Mouse (Mus musculus): ENCODE data around the gene Il7r. TPM values are rescaled to one million over a fixed set of nuclear protein-coding genes. Genes with fewer than 3 reads are reported as not detected.

The Il7r gene
- polyA plus RNA-seq, 1 experiment from 2014 or later, result not detected

DNA sequence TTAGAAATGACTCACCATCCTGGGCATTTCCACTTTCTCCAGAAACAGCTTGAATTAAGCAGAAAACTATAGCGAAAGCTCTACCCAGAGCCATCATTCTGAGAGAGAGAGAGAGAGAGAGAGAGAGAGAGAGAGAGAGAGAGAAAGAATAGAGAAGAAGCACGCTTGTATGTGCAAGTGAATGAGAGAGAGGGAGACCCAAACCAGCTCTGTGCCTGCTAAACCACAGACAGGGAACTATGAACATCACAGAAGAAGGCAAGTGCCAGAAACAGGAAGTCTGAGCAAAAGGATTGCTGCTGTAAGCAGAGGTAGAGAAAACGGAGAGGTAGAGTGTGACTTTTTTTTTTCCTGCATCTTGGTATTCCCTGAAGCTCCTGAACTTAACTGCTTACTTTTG is 330 bp downstream of the Il7r start:
- H3K4me3 ChIP-seq, result no peak overlapping the region
- no peak overlapping the region for H3K4me2 ChIP-seq
- H3K4me1 ChIP-seq, result no peaks in the 10 kb centered on the region
- 91% methylated on average over 3 of the region's 3 CpGs for WGBS
- no peaks in the 10 kb centered on the region for H3K27me3 ChIP-seq
- H3K27ac ChIP-seq, result no peak overlapping the region
- H3K36me3 ChIP-seq (ENCODE audit: poor library complexity, severe bottlenecking), result no peaks in the 10 kb centered on the region
- H3K9ac ChIP-seq, result no peak overlapping the region
- no peak for ATAC-seq
- H3K9me3 ChIP-seq (replicated peaks), result no peaks in the 10 kb centered on the region

DNA sequence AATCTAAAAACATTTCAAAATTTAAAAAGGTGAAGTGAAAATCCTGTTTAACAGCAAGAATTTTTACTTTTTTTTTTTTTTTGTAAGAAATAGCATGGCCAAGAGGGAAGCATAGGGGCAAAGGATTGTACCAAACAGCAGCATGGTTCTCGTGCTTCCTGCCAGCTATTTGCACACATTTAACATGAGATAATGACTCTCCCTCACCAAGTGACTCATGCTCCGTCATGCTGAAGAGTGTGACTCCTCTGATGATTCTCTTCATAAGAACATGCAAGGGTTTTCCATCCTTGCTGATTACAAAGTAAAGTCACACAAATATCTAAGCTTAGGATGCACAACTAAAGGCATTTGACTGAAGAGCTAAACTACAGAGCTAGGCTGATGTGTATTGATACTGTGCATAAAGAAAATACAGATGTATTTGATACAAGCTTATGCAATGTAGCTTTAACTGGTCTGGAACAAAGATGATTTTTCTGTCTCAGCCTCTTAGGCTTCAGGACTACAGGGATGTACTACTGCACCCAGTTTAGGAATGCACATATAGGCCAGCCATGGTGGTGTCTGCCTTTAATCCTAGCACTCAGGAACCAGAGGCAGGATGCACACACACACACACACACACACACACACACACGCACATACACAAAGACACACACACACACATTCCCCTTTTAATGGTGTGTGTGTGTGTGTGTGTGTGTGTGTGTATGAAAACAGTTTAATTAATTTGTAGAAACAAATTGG is 1.6 kb downstream of the Il7r start:
- WGBS, result 81% methylated on average over 3 of the region's 3 CpGs
- no peaks in the 10 kb centered on the region for H3K4me1 ChIP-seq
- H3K4me2 ChIP-seq, result no peak overlapping the region
- no peak overlapping the region; the same call in 1 of the 2 replicates for H3K27ac ChIP-seq
- H3K27me3 ChIP-seq, result no peaks in the 10 kb centered on the region
- H3K4me3 ChIP-seq, result no peak overlapping the region
- ATAC-seq, result no peak
- no peak overlapping the region for H3K9ac ChIP-seq
- H3K9me3 ChIP-seq (replicated peaks), result no peaks in the 10 kb centered on the region
- no peaks in the 10 kb centered on the region for H3K36me3 ChIP-seq (ENCODE audit: poor library complexity, severe bottlenecking)

DNA sequence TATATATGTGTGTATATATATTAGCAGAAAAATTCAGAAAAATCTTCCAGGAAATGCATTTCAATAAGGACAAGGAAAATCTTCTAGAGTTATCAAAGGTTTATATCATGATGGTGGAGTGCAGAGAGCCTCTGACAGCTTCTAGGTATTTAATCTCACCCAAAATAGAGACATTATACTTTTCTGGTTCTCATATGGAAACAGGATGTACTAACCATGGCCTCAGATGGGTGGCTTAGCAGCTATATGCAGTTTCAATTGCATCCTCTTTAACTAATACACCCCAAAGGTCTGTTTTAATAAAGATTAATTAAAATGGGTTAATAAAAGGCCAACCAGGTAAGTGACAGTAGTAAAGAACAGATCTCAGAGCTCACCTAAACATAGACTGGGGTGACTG is 3.6 kb downstream of the Il7r start:
- no peak overlapping the region for H3K4me3 ChIP-seq
- H3K9ac ChIP-seq, result no peak overlapping the region
- no peak overlapping the region for H3K27ac ChIP-seq
- no peaks in the 10 kb centered on the region for H3K4me1 ChIP-seq
- H3K9me3 ChIP-seq (replicated peaks), result no peaks in the 10 kb centered on the region
- no peaks in the 10 kb centered on the region for H3K27me3 ChIP-seq
- H3K4me2 ChIP-seq, result no peak overlapping the region
- ATAC-seq, result no peak
- no peaks in the 10 kb centered on the region for H3K36me3 ChIP-seq (ENCODE audit: poor library complexity, severe bottlenecking)

DNA sequence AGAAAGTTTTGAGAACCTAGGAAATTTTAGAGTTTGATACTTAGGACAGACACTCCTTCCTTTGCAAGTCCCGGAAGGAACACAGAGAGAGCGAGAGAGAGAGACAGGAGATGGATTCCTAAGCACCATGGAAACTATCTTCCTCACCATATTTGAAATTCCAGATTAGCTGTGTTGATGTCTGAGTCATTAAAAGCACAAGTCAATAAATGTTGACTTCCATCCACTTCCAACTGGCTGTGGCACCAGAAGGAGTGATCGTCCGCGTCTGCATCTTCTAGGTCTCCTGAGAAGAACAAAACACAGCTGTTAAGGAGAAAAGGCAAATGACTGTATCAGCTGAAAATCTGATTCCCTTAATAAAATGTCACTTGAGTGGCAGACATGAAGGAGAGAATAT is 5.1 kb downstream of the Il7r start:
- no peaks in the 10 kb centered on the region for H3K27me3 ChIP-seq
- no peak overlapping the region for H3K27ac ChIP-seq
- no peaks in the 10 kb centered on the region for H3K9me3 ChIP-seq (replicated peaks)
- no peak overlapping the region for H3K9ac ChIP-seq
- no peak for ATAC-seq
- no peaks in the 10 kb centered on the region for H3K4me1 ChIP-seq
- no peak overlapping the region for H3K4me3 ChIP-seq
- 94% methylated on average over 5 of the region's 5 CpGs for WGBS
- no peaks in the 10 kb centered on the region for H3K36me3 ChIP-seq (ENCODE audit: poor library complexity, severe bottlenecking)
- H3K4me2 ChIP-seq, result no peak overlapping the region

DNA sequence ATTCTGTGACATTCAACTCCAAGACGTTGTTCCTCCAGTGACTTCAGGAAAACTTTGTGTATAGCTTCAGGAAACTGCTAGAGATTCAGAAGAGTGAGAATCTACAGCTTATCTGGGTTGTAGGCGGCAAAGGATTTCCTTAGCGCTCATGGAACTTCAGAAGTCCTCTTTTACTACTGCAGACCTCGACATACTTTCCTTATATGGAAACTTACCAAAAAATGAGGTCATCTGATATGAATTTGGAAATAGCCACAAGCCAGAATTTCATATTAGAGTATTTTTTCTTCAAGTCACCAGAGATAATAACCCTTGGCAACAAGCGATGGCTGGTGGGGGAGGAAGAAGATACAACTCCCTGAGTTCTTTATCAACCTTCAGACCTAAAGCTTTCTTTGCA is 6.0 kb downstream of the Il7r start:
- ATAC-seq, result no peak
- Histone ChIP-seq H3K27ac (no peak overlapping the region), H3K27me3 (no peaks in the 10 kb centered on the region), H3K4me3 (no peak overlapping the region), H3K9ac (no peak overlapping the region), H3K36me3 (ENCODE audit: poor library complexity, severe bottlenecking) (no peaks in the 10 kb centered on the region), H3K4me1 (no peaks in the 10 kb centered on the region), H3K4me2 (no peak overlapping the region), H3K9me3 (replicated peaks) (no peaks in the 10 kb centered on the region)
- 90% methylated on average over 5 of the region's 5 CpGs for WGBS

DNA sequence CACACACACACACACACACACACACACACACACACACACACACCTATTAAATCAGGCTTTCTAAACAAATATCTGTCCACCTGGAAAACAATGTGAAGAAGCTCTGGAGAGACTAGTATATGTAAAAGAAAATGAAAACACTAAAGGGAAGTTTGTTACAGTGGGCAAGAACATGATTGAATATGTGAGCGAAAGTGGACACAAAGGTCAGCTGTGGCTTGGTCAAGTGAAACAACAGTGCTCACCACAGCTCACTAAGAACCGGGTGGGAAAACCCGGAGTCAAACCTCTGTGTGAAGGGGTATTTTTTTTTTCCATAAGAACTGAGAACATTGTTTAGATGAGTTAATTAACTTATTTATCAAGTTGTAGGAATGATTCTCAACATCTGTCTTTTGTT is 6.9 kb downstream of the Il7r start:
- no peaks in the 10 kb centered on the region for H3K4me1 ChIP-seq
- no peaks in the 10 kb centered on the region for H3K36me3 ChIP-seq (ENCODE audit: poor library complexity, severe bottlenecking)
- ATAC-seq, result no peak
- 93% methylated on average over 3 of the region's 3 CpGs for WGBS
- no peaks in the 10 kb centered on the region for H3K27me3 ChIP-seq
- H3K9me3 ChIP-seq (replicated peaks), result no peaks in the 10 kb centered on the region
- H3K4me2 ChIP-seq, result no peak overlapping the region
- H3K27ac ChIP-seq, result no peak overlapping the region
- no peak overlapping the region for H3K4me3 ChIP-seq
- no peak overlapping the region for H3K9ac ChIP-seq

DNA sequence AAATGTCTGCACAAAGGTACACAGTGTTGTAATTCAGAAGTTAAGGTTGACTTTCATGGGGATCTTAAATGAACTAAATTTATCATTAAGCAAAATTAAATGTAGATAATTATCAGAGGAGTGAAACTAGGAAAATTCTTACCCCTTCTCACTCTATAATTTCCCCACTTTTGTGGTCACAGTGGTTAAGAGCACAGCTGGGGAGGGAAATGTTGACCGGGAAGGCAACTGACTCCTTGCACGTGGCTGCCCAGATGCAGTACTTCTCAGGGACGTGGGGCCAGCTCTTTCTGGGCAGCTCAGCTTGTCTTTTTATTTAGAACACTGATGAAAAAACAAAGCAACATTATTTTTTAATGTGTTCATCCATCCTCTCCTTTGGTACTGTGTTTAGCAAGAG is 37.9 kb downstream of the Il7r start:
- no peak for ATAC-seq
- no peaks in the 10 kb centered on the region for H3K4me1 ChIP-seq
- no peak overlapping the region for H3K4me2 ChIP-seq
- no peak overlapping the region for H3K27ac ChIP-seq
- H3K9ac ChIP-seq, result no peak overlapping the region
- H3K36me3 ChIP-seq (ENCODE audit: poor library complexity, severe bottlenecking), result no peaks in the 10 kb centered on the region
- no peak overlapping the region for H3K4me3 ChIP-seq
- WGBS, result 76% methylated on average over 3 of the region's 3 CpGs
- no peaks in the 10 kb centered on the region for H3K9me3 ChIP-seq (replicated peaks)
- H3K27me3 ChIP-seq, result no peaks in the 10 kb centered on the region

DNA sequence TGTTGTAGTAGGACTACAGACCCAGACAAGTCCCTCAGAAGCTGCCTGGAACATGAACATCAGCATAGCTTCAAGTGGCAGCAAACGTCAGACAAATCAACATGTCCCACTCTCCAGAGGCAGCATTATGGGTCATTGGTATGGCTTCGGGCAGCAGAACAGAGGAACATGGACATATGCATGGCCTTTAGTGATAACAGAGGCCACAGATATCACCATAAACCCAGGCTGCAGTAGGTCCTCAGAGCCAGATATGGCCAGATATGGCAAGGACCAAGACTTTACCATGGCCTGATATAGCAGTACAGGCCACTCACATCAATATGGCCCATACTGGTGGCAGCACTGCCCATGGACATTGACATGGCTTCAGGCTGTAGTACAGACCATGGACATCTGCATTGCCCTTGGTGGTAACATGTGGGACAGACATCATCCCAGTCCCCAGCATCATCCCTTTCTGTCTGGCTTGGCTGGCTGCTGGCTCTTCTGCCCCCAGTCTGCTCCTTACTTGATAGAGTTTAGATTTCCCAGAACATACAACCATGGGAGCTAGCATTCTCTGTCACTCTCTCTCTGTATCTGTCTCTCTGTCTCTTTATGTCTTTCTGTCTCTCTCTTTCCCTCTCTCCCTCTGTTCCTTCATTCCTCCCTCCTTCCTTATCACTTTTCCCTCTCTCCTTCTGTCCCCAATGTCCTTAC is 40.4 kb downstream of the Il7r start:
- no peak overlapping the region for H3K4me3 ChIP-seq
- ATAC-seq, result no peak
- 90% methylated on average over 2 of the region's 2 CpGs for WGBS
- no peaks in the 10 kb centered on the region for H3K27me3 ChIP-seq
- H3K9ac ChIP-seq, result no peak overlapping the region
- H3K9me3 ChIP-seq (replicated peaks), result no peaks in the 10 kb centered on the region
- H3K4me2 ChIP-seq, result no peak overlapping the region
- H3K36me3 ChIP-seq (ENCODE audit: poor library complexity, severe bottlenecking), result no peaks in the 10 kb centered on the region
- no peak overlapping the region for H3K27ac ChIP-seq
- H3K4me1 ChIP-seq, result no peaks in the 10 kb centered on the region

DNA sequence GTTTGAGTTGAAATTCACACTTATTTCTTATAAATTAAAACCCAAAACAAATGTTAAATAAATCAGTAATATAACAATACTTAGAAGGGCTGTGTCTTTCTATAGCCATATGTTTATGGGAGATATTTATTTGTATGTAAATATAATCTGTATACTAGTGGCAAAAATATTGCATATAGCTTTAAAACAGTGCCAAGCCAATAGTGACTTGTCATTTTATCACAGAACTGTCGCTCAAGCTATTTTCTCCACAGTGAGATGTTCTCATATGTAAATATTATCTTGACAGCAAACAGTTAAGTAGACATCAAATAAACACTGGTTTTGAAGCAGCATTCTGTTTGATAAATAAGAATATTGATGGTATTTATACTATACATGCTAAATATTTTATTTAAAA is 56.8 kb downstream of the Il7r start:
- Histone ChIP-seq H3K27ac (no peak overlapping the region), H3K9me3 (replicated peaks) (no peaks in the 10 kb centered on the region), H3K9ac (no peak overlapping the region), H3K36me3 (ENCODE audit: poor library complexity, severe bottlenecking) (no peaks in the 10 kb centered on the region), H3K27me3 (no peaks in the 10 kb centered on the region), H3K4me2 (no peak overlapping the region), H3K4me3 (no peak overlapping the region), H3K4me1 (no peaks in the 10 kb centered on the region)
- 89% methylated on average over 1 of the region's 1 CpGs for WGBS
- ATAC-seq, result no peak

DNA sequence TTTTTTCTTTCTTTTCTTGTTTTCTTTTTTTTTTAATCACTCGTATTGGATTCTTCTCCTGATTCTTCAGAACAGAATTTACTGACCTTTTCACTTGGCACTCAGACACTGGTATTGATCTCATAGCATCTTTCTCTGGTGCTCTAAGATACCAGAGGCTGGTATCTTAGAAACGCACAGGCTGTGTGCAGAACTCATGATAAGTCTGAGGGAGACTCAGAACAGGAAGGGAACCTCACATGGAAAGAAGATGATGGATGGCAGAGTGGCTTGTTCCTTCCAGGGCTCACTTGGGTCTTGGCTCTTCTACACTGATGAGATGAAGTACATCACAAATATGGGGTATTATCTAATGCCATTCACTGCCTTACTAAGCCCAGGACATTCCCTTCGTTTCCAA is 57.4 kb downstream of the Il7r start:
- no peak overlapping the region for H3K4me2 ChIP-seq
- H3K27me3 ChIP-seq, result no peaks in the 10 kb centered on the region
- no peak overlapping the region for H3K4me3 ChIP-seq
- no peaks in the 10 kb centered on the region for H3K9me3 ChIP-seq (replicated peaks)
- H3K9ac ChIP-seq, result no peak overlapping the region
- WGBS, result 73% methylated on average over 3 of the region's 3 CpGs
- H3K4me1 ChIP-seq, result no peaks in the 10 kb centered on the region
- ATAC-seq, result no peak
- no peak overlapping the region for H3K27ac ChIP-seq
- no peaks in the 10 kb centered on the region for H3K36me3 ChIP-seq (ENCODE audit: poor library complexity, severe bottlenecking)

DNA sequence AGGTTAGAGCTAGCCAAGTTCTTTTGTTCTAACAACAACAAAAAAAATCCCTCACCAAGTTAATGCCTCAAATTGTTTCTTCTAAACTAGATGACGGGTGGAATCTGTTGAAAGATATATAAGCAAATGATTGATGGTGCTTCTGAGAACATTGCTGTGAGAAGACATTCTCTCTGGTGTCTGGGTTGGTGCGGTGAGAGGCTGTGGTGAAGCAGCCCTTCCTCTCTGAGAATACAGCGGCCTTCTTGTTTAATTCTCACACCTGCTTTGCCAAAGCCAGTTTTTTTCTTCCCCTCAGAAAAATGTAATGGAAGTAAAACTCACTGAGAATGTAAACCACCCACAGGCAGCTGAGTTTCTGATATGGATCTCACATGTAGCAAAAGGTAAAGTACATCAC is 57.8 kb downstream of the Il7r start:
- no peak overlapping the region for H3K4me2 ChIP-seq
- 75% methylated on average over 3 of the region's 3 CpGs for WGBS
- no peak overlapping the region for H3K4me3 ChIP-seq

DNA sequence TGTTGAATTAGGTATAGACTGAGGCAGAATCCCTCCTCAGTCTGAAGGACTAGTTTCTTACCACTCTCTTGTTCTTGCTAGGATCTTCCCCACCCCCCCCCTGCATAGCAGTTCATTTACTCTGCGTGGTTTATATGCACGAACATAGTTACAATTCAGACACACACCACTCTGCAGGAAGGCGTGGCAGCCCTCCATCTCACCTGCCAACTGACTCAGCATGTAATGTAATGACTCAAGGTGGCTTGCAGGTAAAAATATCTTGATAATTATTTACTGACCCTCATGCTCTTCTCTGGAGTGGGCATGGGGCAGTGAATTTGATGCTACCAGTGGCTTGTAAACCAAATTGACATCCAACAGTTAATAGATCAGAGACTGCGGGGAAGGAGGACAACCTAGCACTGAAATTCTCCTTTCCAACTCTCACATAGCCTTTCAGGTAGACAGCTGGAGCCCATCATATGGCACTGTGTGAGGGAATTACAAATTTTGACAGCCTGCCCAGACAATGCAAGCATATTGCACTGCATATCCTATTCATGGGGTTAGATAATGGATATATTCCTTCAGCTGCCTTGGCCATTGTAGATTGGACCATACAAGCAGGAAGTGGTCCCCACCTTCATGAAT is 58.8 kb downstream of the Il7r start:
- no peaks in the 10 kb centered on the region for H3K36me3 ChIP-seq (ENCODE audit: poor library complexity, severe bottlenecking)
- no peaks in the 10 kb centered on the region for H3K27me3 ChIP-seq
- ATAC-seq, result no peak
- H3K9me3 ChIP-seq (replicated peaks), result no peaks in the 10 kb centered on the region
- H3K27ac ChIP-seq, result no peak overlapping the region
- 89% methylated on average over 4 of the region's 4 CpGs for WGBS
- H3K4me3 ChIP-seq, result no peak overlapping the region
- H3K9ac ChIP-seq, result no peak overlapping the region
- H3K4me1 ChIP-seq, result no peaks in the 10 kb centered on the region
- H3K4me2 ChIP-seq, result no peak overlapping the region

More for the DNA sequence above, 57.8 kb downstream of the Il7r start:
- H3K27ac ChIP-seq, result no peak overlapping the region
- no peaks in the 10 kb centered on the region for H3K36me3 ChIP-seq (ENCODE audit: poor library complexity, severe bottlenecking)
- no peak overlapping the region for H3K9ac ChIP-seq
- ATAC-seq, result no peak
- no peaks in the 10 kb centered on the region for H3K27me3 ChIP-seq
- no peaks in the 10 kb centered on the region for H3K4me1 ChIP-seq
- no peaks in the 10 kb centered on the region for H3K9me3 ChIP-seq (replicated peaks)
